Mouse (Mus musculus) right cerebral cortex, postnatal 25 days (tissue): ENCODE results near the gene Grin3b.
"Not testable (repeated sequence)": the region's sequence is repeated elsewhere in the genome, so short reads cannot be mapped to it uniquely, and the experiment has no call there.

ENCODE experiments used
- DNase-seq: peaks from one replicate; pipeline ENCODE4 v3.0.0; 2022

Gene Grin3b

GRCm38 (mm10) chr10:79936284-79936910 is 34.1 kb upstream of the Grin3b start:
- DNase-seq = no peak

GRCm38 (mm10) chr10:79936911-79937441 is 33.5 kb upstream of the Grin3b start:
- no peak for DNase-seq

- DNase-seq = no peak
Observed at GRCm38 (mm10) chr10:79937775-79938526, 32.6 kb upstream of the Grin3b start.

- DNase-seq = no peak
Observed at GRCm38 (mm10) chr10:79940749-79941148, 29.8 kb upstream of the Grin3b start.

- no peak for DNase-seq
Observed at GRCm38 (mm10) chr10:79942988-79943387, 27.5 kb upstream of the Grin3b start.

- DNase-seq = no peak
Observed at GRCm38 (mm10) chr10:79943471-79943901, 27.0 kb upstream of the Grin3b start.

GRCm38 (mm10) chr10:79945507-79946234 is 24.8 kb upstream of the Grin3b start:
- no peak for DNase-seq

- no peak for DNase-seq
Observed at GRCm38 (mm10) chr10:79946752-79947322, 23.7 kb upstream of the Grin3b start.

GRCm38 (mm10) chr10:79947502-79947901 is 23.0 kb upstream of the Grin3b start:
- no peak for DNase-seq

GRCm38 (mm10) chr10:79949873-79950272 is 20.6 kb upstream of the Grin3b start:
- DNase-seq = no peak

- DNase-seq = no peak
Observed at GRCm38 (mm10) chr10:79950661-79951060, 19.9 kb upstream of the Grin3b start.

- DNase-seq = no peak
Observed at GRCm38 (mm10) chr10:79953946-79954345, 16.6 kb upstream of the Grin3b start.

GRCm38 (mm10) chr10:79955691-79956090 is 14.8 kb upstream of the Grin3b start:
- no peak for DNase-seq

GRCm38 (mm10) chr10:79956643-79957154 is 13.8 kb upstream of the Grin3b start:
- DNase-seq = no peak

GRCm38 (mm10) chr10:79958140-79958816 is 12.2 kb upstream of the Grin3b start:
- DNase-seq = peak; percentile 61

- not testable (repeated sequence) for DNase-seq
Observed at GRCm38 (mm10) chr10:79959412-79959811, 11.1 kb upstream of the Grin3b start.

GRCm38 (mm10) chr10:79959847-79960601 is 10.5 kb upstream of the Grin3b start, which contains the start of gene Wdr18:
TSS of gene Wdr18 (plus strand) at chr10:79960152.
- peak; percentile 99 for DNase-seq

GRCm38 (mm10) chr10:79960671-79961294 is 9.7 kb upstream of the Grin3b start:
- DNase-seq = no peak

- DNase-seq = no peak
Observed at GRCm38 (mm10) chr10:79964727-79965126, 5.8 kb upstream of the Grin3b start.

- no peak for DNase-seq
Observed at GRCm38 (mm10) chr10:79965325-79965724, 5.2 kb upstream of the Grin3b start.

GRCm38 (mm10) chr10:79966886-79967400 is 3.6 kb upstream of the Grin3b start:
- DNase-seq = no peak
